Mouse (Mus musculus): Measurements from ENCODE around the gene Adamtsl2. TPM values are rescaled to one million over a fixed set of nuclear protein-coding genes. Genes with fewer than 3 reads are reported as not detected.

The Adamtsl2 gene
- total and polyA plus RNA-seq, 3 experiments = 0.13 TPM; not detected in 2

GRCm38 (mm10) chr2:27071137-27071536, 8.0 kb upstream of the Adamtsl2 start:
- dilution Hi-C loops (cut with MboI; ENCODE audit: extremely low pct_ligation_motif_present, extremely low pct_unique_long_range_greater_than_20kb, low sequenced_read_pairs) = no loop called here
- DNase-seq (ENCODE audit: extremely low read depth) = no peak
- no peak for TF ChIP-seq MAX (IDR thresholded peaks at IDR 0.05; ENCODE audit: low read length)

DNA sequence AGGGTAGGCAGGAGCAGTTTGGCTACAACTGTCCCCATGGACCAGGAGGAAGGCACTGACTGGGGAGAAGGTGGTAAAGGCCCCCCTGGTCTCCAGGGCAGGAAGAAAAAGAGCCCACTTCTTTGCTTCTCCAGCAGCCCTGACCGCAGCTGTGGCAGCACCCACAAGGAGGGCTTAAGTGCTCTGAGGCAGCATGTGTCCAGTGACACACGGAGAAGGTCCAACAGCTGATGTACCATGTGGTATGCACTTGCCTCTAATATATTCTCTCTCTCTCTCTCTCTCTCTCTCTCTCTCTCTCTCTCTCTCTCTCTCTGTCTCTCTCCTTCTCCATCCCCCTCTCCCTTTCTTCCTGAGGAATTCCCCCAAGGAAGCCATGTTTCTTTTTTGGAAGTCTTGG, 7.2 kb upstream of the Adamtsl2 start, which contains the start of gene Mymk:
Gene Mymk, minus strand, starts transcription at position 202 of the 400 bp plus-strand sequence.
- no peak for TF ChIP-seq ZKSCAN1 (IDR thresholded peaks at IDR 0.05; ENCODE audit: borderline replicate concordance, low read depth, low read length)
- TF ChIP-seq MXI1 (IDR thresholded peaks at IDR 0.05; ENCODE audit: low read depth, low read length) = no peak
- TF ChIP-seq MYC (IDR thresholded peaks at IDR 0.05; ENCODE audit: low read depth, low read length) = no peak
- TF ChIP-seq MAX (IDR thresholded peaks at IDR 0.05; ENCODE audit: low read length) = no peak
- TF ChIP-seq SMC3 (IDR thresholded peaks at IDR 0.05; ENCODE audit: low read depth, low read length) = no peak
- no peak for TF ChIP-seq TCF12 (IDR thresholded peaks at IDR 0.05; ENCODE audit: low read depth, low read length)
- no peak for TF ChIP-seq E2F4 (IDR thresholded peaks at IDR 0.05; ENCODE audit: insufficient replicate concordance, low read depth, low read length)
- TF ChIP-seq ETS1 (conservative IDR thresholded peaks at IDR 0.05; ENCODE audit: low read depth, low read length) = no peak
- no peak for TF ChIP-seq USF1 (IDR thresholded peaks at IDR 0.05; ENCODE audit: low read depth, low read length)
- H3K4me1 ChIP-seq (ENCODE audit: control insufficient read depth in 1 of 2, insufficient read depth in 2 of 2) = peaks cover 0 to 3% of the 10 kb centered on the region in 2 experiments; a peak in 2 of 4 replicates
- in situ Hi-C loops (cut with MboI; ENCODE audit: low pct_ligation_motif_present, low pct_unique_long_range_greater_than_20kb, low sequenced_read_pairs) = no loop called here
- no peak within 1 kb of the TSS for H3K4me3 ChIP-seq (replicated peaks in 1 of 3; ENCODE audit: low read depth in 2 of 3, low read length in 2 of 3, poor library complexity in 1 of 3)
- DNase-seq (ENCODE audit: extremely low read depth) = no peak
- H3K79me2 ChIP-seq (replicated peaks; ENCODE audit: control insufficient read depth, extremely low read depth, insufficient read depth, poor library complexity, severe bottlenecking) = no peaks in the 10 kb centered on the region
- dilution Hi-C loops (cut with MboI; ENCODE audit: extremely low pct_ligation_motif_present, extremely low pct_unique_long_range_greater_than_20kb, low sequenced_read_pairs) = no loop called here
- no peaks in the 10 kb centered on the region for H3K36me3 ChIP-seq (replicated peaks in 1 of 2; ENCODE audit: control insufficient read depth in 1 of 2, insufficient read depth in 1 of 2, low read length in 1 of 2)
- peaks cover 60% of the 10 kb centered on the region for H3K27me3 ChIP-seq (replicated peaks)
- no peak within 1 kb of the TSS for H3K4me2 ChIP-seq (ENCODE audit: insufficient read depth, low read depth, poor library complexity, severe bottlenecking)
- no peak within 1 kb of the TSS for H3K27ac ChIP-seq (ENCODE audit: insufficient read depth, low read depth)
- H3K9ac ChIP-seq (ENCODE audit: insufficient read depth, low read depth) = no peak within 1 kb of the TSS
- no peaks in the 10 kb centered on the region for H3K9me3 ChIP-seq (replicated peaks; ENCODE audit: low read length)

More at GRCm38 (mm10) chr2:27071137-27071536, 8.0 kb upstream of the Adamtsl2 start:
- peaks cover 0 to 3% of the 10 kb centered on the region in 2 experiments; a peak in 2 of 4 replicates for H3K4me1 ChIP-seq (ENCODE audit: control insufficient read depth in 1 of 2, insufficient read depth in 2 of 2)
- no peak overlapping the region for H3K4me3 ChIP-seq (replicated peaks in 1 of 3; ENCODE audit: low read depth in 2 of 3, low read length in 2 of 3, poor library complexity in 1 of 3)
- in situ Hi-C loops (cut with MboI; ENCODE audit: low pct_ligation_motif_present, low pct_unique_long_range_greater_than_20kb, low sequenced_read_pairs) = no loop called here
- no peaks in the 10 kb centered on the region for H3K79me2 ChIP-seq (replicated peaks; ENCODE audit: control insufficient read depth, extremely low read depth, insufficient read depth, poor library complexity, severe bottlenecking)
- H3K9me3 ChIP-seq (replicated peaks; ENCODE audit: low read length) = no peaks in the 10 kb centered on the region
- H3K4me2 ChIP-seq (ENCODE audit: insufficient read depth, low read depth, poor library complexity, severe bottlenecking) = no peak overlapping the region
- H3K27ac ChIP-seq (ENCODE audit: insufficient read depth, low read depth) = no peak overlapping the region
- H3K27me3 ChIP-seq (replicated peaks) = peaks cover 61% of the 10 kb centered on the region
- H3K9ac ChIP-seq (ENCODE audit: insufficient read depth, low read depth) = no peak overlapping the region
- no peaks in the 10 kb centered on the region for H3K36me3 ChIP-seq (replicated peaks in 1 of 2; ENCODE audit: control insufficient read depth in 1 of 2, insufficient read depth in 1 of 2, low read length in 1 of 2)

- no peak for DNase-seq (ENCODE audit: extremely low read depth)
- H3K9ac ChIP-seq (ENCODE audit: insufficient read depth, low read depth) = no peak overlapping the region
- peaks cover 56% of the 10 kb centered on the region for H3K27me3 ChIP-seq (replicated peaks)
- no peaks in the 10 kb centered on the region for H3K36me3 ChIP-seq (replicated peaks in 1 of 2; ENCODE audit: control insufficient read depth in 1 of 2, insufficient read depth in 1 of 2, low read length in 1 of 2)
- no peak overlapping the region for H3K4me2 ChIP-seq (ENCODE audit: insufficient read depth, low read depth, poor library complexity, severe bottlenecking)
- no peaks in the 10 kb centered on the region for H3K79me2 ChIP-seq (replicated peaks; ENCODE audit: control insufficient read depth, extremely low read depth, insufficient read depth, poor library complexity, severe bottlenecking)
- H3K4me1 ChIP-seq (ENCODE audit: control insufficient read depth in 1 of 2, insufficient read depth in 2 of 2) = peaks cover 0 to 8% of the 10 kb centered on the region in 2 experiments; a peak in 3 of 4 replicates
- no peaks in the 10 kb centered on the region for H3K9me3 ChIP-seq (replicated peaks; ENCODE audit: low read length)
- no peak overlapping the region for H3K4me3 ChIP-seq (replicated peaks in 1 of 3; ENCODE audit: low read depth in 2 of 3, low read length in 2 of 3, poor library complexity in 1 of 3)
- in situ Hi-C loops (cut with MboI; ENCODE audit: low pct_ligation_motif_present, low pct_unique_long_range_greater_than_20kb, low sequenced_read_pairs) = no loop called here
- TF ChIP-seq NELFE (IDR thresholded peaks at IDR 0.05; ENCODE audit: low read depth, low read length) (no peak), NRF1 (IDR thresholded peaks at IDR 0.05; ENCODE audit: low read depth, low read length) (no peak), BHLHE40 (IDR thresholded peaks at IDR 0.05; ENCODE audit: low read depth, low read length) (no peak), ELF1 (IDR thresholded peaks at IDR 0.05; ENCODE audit: low read depth, low read length) (no peak), POLR2A (IDR thresholded peaks at IDR 0.05; ENCODE audit: low read depth, low read length) (no peak), MAX (IDR thresholded peaks at IDR 0.05; ENCODE audit: low read length) (no peak), CHD1 (IDR thresholded peaks at IDR 0.05; ENCODE audit: low read depth, low read length) (no peak), TBP (conservative IDR thresholded peaks at IDR 0.05; ENCODE audit: low read depth, low read length) (no peak), PAX5 (IDR thresholded peaks at IDR 0.05; ENCODE audit: low read length) (no peak), MYC (IDR thresholded peaks at IDR 0.05; ENCODE audit: low read depth, low read length) (no peak)
- H3K27ac ChIP-seq (ENCODE audit: insufficient read depth, low read depth) = no peak overlapping the region
- dilution Hi-C loops (cut with MboI; ENCODE audit: extremely low pct_ligation_motif_present, extremely low pct_unique_long_range_greater_than_20kb, low sequenced_read_pairs) = no loop called here
These were observed 5.8 kb upstream of the Adamtsl2 start for GRCm38 (mm10) chr2:27073407-27073806.

Measured in CH12.LX (cell line).